Mouse (Mus musculus) embryonic stem cell, embryonic (primary cell): ENCODE measurements around the gene Thra.

ENCODE experiments used
- CTCF ChIA-PET, 4 experiments: fragments of 300-600 bp in 2 of 4; fragments of 350-600 bp in 2 of 4; sonication (Branson Sonifier 250); formaldehyde crosslinking; loops; one replicate each; lab custom pipeline; 2022; ENCODE audit warnings: inconsistent platforms in 2 of 4; lab: Charles Lee
- POLR2A ChIA-PET, 4 experiments: fragments of 300-600 bp in 2 of 4; fragments of 350-600 bp in 2 of 4; sonication (Branson Sonifier 250); formaldehyde crosslinking; loops; one replicate each; lab custom pipeline; 2022; ENCODE audit warnings: antibody characterized with exemption in 4 of 4, inconsistent platforms in 1 of 4; lab: Charles Lee

Gene Thra

DNA sequence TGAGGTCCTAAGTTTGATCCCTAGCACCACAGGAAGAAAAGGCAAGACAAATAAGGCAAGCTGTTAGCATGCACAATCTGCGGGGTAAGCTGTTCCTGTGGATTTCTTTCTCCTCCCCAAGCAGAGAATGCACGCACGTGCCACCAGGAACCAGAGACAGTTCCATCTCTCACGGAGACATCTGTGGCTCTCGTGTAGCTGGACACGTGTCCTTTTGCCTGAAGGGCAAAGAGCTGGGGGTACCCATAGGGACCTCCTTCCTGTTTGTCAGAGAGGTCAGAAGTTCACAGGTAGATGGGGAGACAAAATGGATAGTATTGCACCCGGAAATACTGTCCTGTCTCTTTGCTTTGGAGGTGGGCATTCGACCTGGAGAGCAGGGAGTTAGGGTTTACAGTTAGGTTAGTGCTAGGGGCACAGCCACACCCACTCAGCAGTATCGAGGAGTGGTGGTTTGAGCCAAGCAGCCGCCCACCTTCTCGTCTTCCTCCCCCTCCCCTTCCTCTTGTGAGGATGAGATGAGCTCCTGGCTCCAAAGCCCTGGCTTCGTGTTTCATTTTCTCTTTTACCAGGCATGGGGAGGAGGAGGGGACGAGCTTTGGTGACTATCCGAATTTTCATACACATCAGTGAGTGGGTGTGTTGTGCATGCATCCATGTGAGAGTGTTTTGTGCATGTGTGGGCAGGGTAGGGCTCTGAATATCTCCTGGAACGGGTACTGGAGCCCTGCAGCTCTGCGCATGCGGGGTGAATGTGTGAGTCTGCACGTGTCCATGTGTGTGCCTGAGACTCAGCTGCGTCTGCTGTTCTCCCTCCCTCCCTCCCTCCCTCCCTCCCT lies 6.6 kb downstream of the Thra start:
- ChIA-PET CTCF (interaction anchor here (0.6 to 1.8 kb wide), 14 partner anchors 14 to 1209 kb away, joined by 3 to 8 read pairs (median 4); partner anchors contain the start of gene Nr1d1 (in 1 of the 4)), POLR2A (interaction anchor here in 3 of 4 experiments (0.6 to 1.9 kb wide), 9 partner anchors 8 to 117 kb away, joined by 3 to 9 read pairs (median 5); no protein-coding TSS in a partner anchor)

DNA sequence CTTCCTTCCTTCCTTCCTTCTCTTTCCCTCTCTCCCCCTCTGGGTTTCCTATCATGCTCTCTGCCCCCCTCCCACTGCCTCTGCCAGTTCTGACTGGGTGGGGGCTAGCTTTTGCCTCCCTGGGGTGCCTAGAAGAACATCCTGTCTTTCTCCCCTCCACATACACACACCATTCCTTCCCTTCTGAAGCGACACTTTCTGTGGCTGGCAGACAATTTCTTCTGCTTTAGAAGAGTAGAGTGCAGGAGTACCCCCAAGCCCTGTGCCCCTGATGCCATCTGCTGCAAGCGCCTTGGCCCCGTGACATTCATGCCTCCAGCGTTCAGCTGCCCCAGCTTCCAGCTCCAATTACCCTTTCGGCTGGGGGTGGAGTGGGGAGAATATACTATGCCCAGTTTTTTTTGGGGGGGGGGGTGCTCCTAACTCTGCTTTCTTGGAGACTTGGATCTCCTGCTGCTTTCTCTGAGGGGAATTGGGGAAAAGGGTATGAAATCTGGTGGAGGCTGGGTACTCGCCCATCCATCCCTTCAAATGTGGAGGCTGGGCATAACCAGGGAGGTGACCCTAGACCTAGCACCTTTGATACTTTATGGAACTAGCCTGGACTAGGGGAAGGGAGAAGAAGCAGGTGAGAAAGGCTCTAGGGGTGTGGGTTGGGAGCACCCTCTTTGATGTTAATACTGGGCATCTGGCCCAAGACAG lies 7.5 kb downstream of the Thra start:
- ChIA-PET POLR2A (interaction anchor here in 3 of 4 experiments (0.6 to 1.9 kb wide), 8 partner anchors 8 to 116 kb away, joined by 3 to 8 read pairs (median 4); partner anchors contain the start of gene Thra (in 1 of the 3)), CTCF (interaction anchor here in 3 of 4 experiments (1.0 to 1.8 kb wide), 9 partner anchors 14 to 41 kb away, joined by 3 to 8 read pairs (median 4); partner anchors contain the start of gene Nr1d1 (in 1 of the 3))

DNA sequence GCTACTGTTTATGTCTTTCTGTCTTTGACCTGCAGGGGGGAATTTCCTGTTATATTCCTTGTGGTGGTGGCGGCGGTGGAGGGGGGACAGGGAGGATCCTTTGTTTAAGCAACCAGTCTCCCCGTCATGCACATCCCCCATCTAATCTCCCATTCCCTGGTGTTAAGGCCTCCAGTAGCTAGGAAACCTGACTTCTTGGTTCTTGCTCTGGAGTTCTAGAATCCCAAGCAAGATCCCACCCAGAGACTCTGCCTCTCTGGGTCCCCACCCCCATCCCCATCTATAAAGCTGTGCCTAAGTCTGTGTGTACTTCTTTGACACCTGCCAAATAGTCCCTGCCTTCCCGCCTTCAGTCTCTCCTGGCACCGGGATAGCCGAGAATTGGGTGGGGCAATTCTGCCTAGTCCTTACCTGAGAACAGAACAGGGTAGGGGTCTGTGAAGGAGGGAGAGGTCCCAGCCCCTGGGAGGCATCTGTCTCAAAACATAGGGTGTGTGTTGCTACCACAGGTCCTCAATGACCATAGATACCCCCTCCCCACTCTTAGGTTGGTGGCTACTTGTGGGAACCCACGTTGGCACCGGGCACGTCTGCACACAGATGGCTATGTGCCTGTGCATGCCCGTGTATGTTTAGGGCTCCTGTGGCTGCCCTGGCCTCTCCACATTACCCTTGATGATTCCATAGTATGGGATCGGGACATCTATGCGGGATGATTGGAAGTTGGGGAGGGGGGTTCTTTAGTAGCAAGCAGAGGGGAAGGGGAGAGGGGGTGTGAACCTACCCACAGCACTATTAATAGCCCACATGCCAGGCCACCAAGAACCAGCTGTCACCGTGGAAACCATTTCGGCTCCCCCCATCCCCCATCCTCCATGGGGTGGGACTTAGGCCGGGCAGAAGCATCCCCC lies 8.3 kb downstream of the Thra start:
- POLR2A ChIA-PET: interaction anchor here in 2 of 4 experiments (0.8 to 1.9 kb wide), 3 partner anchors 8 to 28 kb away, joined by 3 to 4 read pairs (median 4); partner anchors contain the start of gene Thra (in 1 of the 2)
- CTCF ChIA-PET: interaction anchor here in 2 of 4 experiments (0.6 to 1.7 kb wide), 3 partner anchors 31 to 40 kb away, joined by 3 to 8 read pairs (median 6); no protein-coding TSS in a partner anchor

DNA sequence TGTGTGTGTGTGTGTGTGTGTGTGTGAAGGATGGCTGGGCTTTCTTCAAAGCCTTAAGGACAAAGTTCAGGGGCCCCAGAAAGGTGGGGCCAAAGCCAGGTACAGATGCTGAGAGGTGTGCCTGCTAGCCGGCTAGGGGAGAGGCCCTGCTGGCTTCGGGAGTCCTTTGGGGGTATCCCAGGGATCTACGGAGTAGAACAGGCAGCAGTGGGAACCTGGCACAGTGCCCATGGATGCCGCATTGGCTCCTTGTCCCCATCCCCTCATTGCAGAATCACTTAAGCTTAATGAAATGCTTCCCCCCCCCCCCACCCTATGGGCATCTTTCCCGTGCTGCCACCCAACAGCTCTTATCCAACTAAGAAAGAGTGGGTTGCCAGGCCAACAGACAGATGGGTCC lies 9.3 kb downstream of the Thra start:
- POLR2A ChIA-PET: interaction anchor here in 2 of 4 experiments (0.6 to 1.8 kb wide), 3 partner anchors 9 to 391 kb away, joined by 3 to 9 read pairs (median 4); partner anchors contain the start of genes Stard3 (in 1 of the 2) and Thra (in 1 of the 2)
- CTCF ChIA-PET: interaction anchor here in 3 of 4 experiments (0.7 to 1.8 kb wide), 3 partner anchors 8 to 32 kb away, joined by 4 to 6 read pairs (median 6); no protein-coding TSS in a partner anchor

DNA sequence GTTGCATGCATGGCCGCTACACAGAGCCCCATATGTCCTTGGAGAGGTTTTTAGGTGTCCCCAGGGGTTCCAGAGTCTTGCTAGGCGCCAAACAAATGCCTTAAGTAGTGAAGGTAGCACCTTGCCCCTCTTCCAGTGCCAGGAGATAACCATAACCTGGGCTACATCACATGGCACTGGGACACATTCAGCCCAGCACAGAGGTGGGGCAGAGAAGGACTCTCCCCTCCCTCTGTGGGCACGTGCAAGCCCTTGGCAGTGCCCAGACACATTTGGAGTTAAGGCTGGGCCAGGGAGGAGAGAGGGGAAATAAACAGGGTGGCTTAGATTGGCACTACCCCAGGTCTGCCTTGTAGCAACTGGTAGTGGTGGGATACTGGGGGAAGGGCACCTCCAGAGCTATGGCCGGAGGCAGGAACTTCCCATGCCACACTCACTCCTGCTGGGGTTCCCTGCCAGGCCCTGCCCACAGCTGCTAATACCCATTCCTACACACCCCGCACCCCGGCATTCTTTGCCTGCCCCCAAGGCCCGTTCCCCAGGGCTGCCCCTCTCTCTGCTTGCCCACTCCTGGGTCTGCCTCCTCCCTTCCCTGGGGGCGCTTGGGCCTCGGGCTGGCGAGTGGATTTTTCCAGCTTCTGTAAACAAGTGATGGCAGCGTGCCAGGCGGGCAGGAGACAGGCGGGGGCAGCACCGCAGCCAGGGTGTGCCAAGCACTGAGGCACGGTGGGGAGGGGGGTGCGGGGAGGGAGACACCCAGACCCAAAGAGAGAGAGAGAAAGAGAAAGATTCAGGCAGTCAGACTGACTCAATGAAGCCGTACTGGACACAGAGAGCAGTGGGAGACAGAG lies 10.1 kb downstream of the Thra start:
- CTCF ChIA-PET: interaction anchor here in 3 of 4 experiments (0.7 to 1.8 kb wide), 4 partner anchors 9 to 33 kb away, joined by 4 to 6 read pairs (median 5); no protein-coding TSS in a partner anchor
- POLR2A ChIA-PET: interaction anchor here in 3 of 4 experiments (0.5 to 1.8 kb wide), 6 partner anchors 10 to 392 kb away, joined by 3 to 9 read pairs (median 3); partner anchors contain the start of genes Stard3 (in 1 of the 3) and Thra (in 1 of the 3)

DNA sequence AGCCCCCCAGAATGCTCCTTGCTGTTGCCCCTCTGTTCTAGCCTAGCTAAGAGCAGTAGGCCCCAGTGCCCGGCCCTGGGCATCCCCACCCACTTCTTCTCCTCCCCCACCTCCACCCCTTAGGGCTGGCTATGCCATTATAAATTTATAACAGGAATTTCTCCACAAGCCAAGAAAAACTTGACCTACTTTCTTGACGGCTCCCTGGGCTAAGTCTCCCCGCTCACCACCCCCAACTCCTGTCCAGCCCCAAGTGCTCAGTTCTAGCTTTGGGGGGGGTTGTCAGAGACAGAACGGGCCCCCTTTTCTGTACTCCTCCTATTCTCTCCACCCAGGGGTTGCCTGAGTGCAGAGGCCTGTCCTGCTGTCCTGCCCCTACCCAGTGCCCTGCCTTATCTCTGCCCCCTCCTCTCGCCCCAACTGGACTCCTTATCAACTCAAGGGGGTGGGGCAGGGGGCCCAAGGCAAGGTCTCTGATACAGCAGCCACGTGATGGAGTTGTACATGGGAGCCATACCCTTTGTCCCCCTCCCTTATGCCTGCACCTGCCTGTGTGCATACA lies 10.9 kb downstream of the Thra start:
- CTCF ChIA-PET: interaction anchor here in 1 of 4 experiments (0.8 to 1.8 kb wide), 3 partner anchors 10 to 309 kb away, joined by 3 to 6 read pairs (median 4); no protein-coding TSS in a partner anchor
- POLR2A ChIA-PET: interaction anchor here in 2 of 4 experiments (0.6 to 2.0 kb wide), 5 partner anchors 11 to 72 kb away, joined by 3 to 9 read pairs (median 4); partner anchors contain the start of gene Thra (in 1 of the 2)

DNA sequence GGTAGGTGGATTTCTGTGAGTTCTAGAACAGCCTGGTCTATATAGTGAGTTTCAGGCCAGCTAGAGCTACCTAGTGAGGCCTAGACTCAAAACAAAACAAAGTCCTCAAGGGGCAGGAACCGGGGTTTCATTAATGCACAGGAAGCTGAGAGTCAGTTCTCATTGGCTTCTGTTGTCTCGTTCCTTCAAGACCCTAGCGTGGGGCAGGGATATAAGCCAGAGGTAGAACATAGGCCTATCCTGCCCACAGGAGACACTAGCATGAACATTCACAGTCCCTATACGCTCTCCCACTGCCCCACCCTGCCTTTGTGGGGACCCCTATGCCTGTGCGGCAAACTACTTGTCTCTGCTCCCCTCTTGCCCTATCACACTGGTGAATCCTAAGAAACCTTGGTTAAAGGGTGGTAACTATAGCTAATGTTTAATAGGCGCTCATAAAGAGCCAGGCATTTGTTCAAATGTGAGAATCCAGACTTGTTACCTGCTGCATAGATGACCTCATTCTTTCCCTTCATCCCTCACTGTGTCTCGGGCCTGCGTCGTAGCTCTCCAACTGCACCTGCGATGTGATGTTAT lies 12.2 kb downstream of the Thra start:
- ChIA-PET CTCF (interaction anchor here (0.5 to 3.5 kb wide), 11 partner anchors 9 to 1468 kb away, joined by 3 to 69 read pairs (median 5); partner anchors contain the start of gene Thra (in 1 of the 4)), POLR2A (interaction anchor here in 3 of 4 experiments (0.8 to 2.8 kb wide), 11 partner anchors 8 to 15 kb away, joined by 3 to 28 read pairs (median 4); partner anchors contain the start of gene Thra (in 2 of the 3))

DNA sequence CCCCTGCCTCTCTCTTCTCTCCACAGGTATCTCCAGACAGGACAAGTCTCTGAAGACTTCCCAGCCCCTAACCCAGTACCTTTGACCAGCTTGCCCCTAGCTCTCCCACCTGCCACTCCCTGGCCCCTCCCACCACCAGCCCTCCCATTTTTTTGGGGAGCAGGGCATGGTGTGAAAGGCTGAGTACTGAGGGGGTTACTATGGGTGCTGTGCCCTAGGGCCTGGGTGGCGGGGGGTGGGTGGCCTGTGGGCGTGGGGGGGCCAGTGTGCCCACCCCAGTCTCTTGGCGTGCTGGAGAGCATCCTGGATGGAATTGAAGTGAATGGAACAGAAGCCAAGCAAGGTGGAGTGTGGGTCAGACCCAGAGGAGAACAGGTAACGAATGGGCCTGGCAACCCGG lies 12.8 kb downstream of the Thra start:
- POLR2A ChIA-PET: interaction anchor here in 3 of 4 experiments (0.8 to 2.8 kb wide), 16 partner anchors 9 to 53 kb away, joined by 3 to 28 read pairs (median 5); partner anchors contain the start of genes Thra (in 2 of the 3) and Csf3 (in 1 of the 3)
- CTCF ChIA-PET: interaction anchor here in 3 of 4 experiments (0.7 to 3.5 kb wide), 9 partner anchors 10 to 86 kb away, joined by 3 to 69 read pairs (median 10); partner anchors contain the start of gene Thra (in 1 of the 3)

DNA sequence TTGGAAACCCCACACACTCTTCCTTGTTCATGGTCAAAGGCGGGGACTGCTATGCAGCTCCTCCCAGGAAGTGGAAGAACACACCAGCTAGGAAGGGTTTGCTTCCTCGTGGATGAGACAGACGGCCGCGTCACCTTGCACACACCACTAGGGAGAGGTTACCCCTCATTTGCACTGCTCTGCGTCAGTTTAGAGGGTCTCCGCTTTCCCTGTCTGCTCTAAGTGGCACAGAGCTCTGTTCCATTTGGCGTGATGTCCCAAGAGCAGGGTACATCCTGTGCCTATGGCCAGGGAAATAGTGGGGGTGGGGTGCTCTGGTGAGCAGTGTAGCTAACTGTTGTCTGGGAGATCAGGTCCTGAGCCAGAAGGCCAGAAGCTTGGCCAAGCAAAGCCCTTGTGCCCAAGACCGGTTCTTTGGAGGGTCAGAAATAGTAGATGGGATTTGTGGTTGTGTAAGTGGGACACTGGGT lies 13.7 kb downstream of the Thra start:
- ChIA-PET POLR2A (interaction anchor here (0.5 to 2.8 kb wide), 31 partner anchors 8 to 807 kb away, joined by 3 to 29 read pairs (median 5); partner anchors contain the start of genes Thra (in 3 of the 4), Csf3 (in 1 of the 4) and Nr1d1 (in 1 of the 4)), CTCF (interaction anchor here (0.7 to 3.5 kb wide), 30 partner anchors 9 to 209 kb away, joined by 3 to 69 read pairs (median 6); partner anchors contain the start of genes Thra (in 3 of the 4) and Med24 (in 1 of the 4))

DNA sequence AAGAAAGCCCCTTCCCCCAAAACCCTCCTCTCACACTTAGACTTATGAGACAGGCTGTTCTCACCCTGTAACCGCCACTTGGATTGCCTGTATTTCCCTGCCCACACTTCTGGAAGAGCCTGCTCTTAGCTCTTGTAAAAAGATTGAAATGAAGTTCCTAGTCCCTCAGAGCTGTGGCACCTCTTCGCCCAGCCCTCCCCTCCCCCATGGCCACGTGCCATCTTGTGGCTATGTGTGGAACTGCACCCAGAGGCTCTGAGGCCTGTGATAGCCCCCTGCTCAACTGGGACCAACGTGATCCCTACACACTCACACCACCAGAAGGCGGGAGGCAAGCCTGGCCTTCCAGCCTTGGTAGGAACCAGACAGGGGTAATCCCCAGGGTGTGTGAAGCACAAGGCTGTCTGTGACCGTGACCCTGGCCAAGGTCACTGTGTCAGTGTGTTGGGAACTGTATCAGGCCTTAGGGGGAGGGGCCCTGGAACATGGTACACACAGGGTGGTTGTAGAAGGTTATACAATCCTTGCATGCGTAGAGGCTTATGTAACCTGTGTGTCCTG lies 14.3 kb downstream of the Thra start:
- CTCF ChIA-PET: interaction anchor here (0.6 to 3.5 kb wide), 28 partner anchors 8 to 210 kb away, joined by 3 to 69 read pairs (median 6); partner anchors contain the start of genes Thra (in 3 of the 4) and Med24 (in 1 of the 4)
- POLR2A ChIA-PET: interaction anchor here (0.5 to 2.8 kb wide), 32 partner anchors 8 to 808 kb away, joined by 3 to 29 read pairs (median 5); partner anchors contain the start of genes Thra (in 3 of the 4), Cdc6 (in 1 of the 4), Csf3 (in 1 of the 4) and Nr1d1 (in 1 of the 4)

DNA sequence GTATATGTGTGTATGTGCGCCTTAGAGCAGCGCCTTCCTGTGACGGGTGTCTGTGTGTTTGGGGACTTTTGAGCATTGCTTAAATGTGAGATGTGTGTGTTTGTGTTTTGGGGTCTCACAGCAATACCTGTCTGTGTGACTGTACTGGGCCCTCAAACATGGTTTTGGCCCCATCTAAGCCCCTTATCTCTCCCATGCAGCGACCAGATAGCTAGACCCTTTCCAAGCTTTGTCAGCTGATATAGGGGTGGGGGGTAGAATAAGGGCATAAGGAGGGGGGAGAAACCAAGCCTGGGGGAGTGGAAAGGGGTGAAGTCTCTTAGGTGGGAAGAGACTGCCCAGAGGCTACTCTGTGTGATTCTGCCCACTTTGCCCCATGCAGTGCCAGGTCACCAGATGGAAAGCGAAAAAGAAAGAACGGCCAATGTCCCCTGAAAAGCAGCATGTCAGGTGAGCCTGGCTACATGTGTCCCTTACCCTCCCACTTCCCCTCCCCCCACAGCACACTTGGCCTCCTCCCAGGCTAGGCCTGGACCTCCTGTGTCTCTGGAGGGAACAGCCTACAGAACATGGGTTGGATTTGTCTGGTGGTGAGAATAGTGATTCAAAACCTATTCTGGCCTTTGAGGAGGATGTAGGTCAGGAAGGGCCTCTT lies 15.4 kb downstream of the Thra start:
- CTCF ChIA-PET: interaction anchor here in 1 of 4 experiments (0.6 kb wide), 1 partner anchor 366 kb away, joined by 9 read pairs; no protein-coding TSS in a partner anchor
- POLR2A ChIA-PET: interaction anchor here in 1 of 4 experiments (0.6 kb wide), 1 partner anchor 14 kb away, joined by 5 read pairs; no protein-coding TSS in a partner anchor

DNA sequence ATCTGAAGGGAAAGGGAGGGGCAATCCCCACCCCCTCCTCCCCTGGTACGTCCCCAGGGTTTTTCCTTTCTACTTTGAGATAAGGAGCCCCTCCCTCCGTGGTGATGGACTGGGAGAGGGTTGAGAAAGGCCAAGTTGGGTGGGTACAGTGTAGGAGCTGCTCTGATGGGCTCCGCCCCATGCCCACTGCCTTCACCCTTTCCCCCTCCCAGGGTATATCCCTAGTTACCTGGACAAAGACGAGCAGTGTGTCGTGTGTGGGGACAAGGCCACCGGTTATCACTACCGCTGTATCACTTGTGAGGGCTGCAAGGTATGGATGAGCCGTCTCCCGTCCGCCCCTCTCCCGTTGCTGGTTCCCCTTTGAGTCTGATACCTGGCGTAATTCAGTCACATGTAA lies 16.3 kb downstream of the Thra start:
- ChIA-PET CTCF (interaction anchor here in 2 of 4 experiments (0.6 to 0.7 kb wide), 2 partner anchors 35 to 367 kb away, joined by 3 to 9 read pairs; no protein-coding TSS in a partner anchor), POLR2A (interaction anchor here in 1 of 4 experiments (1.6 kb wide), 1 partner anchor 13 kb away, joined by 4 read pairs; no protein-coding TSS in a partner anchor)

DNA sequence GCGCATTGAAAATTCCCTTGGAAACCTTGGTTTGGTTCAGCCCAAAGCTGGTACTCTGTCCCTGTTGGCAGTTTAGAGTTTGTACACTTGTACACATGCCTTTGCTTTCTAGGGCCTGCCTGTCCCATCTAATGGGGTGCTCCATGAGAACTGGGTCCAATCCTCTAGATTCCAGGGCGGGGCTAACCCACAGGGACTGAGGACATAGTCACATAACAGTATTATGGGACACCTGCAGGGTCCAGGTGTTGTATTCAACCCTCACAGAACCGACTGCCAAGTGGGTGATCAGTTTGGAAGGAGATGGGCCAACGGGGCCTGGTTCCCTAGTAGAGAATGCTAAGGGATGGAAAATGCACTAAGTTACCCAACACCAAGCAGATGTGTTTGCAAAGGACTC lies 21.5 kb downstream of the Thra start:
- POLR2A ChIA-PET: interaction anchor here in 3 of 4 experiments (0.7 to 5.3 kb wide), 18 partner anchors 8 to 175 kb away, joined by 3 to 76 read pairs (median 4); partner anchors contain the start of genes Nr1d1 (in 2 of the 3) and Thra (in 2 of the 3)
- CTCF ChIA-PET: interaction anchor here (0.7 to 3.9 kb wide), 45 partner anchors 8 to 81 kb away, joined by 3 to 34 read pairs (median 6); partner anchors contain the start of genes Thra (in 3 of the 4), Csf3 (in 1 of the 4), Med24 (in 1 of the 4) and Nr1d1 (in 1 of the 4)
